Mouse (Mus musculus) adrenal gland, postnatal 36 days (tissue): ENCODE measurements at regions not wholly inside any gene's neighbourhood (a gene's known extent, or its start where the extent isn't known, plus 50 kb on each side); places are given as distances from the start of the nearest gene placed in this dataset.
A peak's percentile ranks its signal among the peaks of the same experiment; 100 is the strongest.

Source experiments
- DNase-seq, 2 experiments: peaks; one replicate each; pipeline ENCODE4 v3.0.0; 2021; ENCODE audit warnings: mixed read lengths in 1 of 2

DNA sequence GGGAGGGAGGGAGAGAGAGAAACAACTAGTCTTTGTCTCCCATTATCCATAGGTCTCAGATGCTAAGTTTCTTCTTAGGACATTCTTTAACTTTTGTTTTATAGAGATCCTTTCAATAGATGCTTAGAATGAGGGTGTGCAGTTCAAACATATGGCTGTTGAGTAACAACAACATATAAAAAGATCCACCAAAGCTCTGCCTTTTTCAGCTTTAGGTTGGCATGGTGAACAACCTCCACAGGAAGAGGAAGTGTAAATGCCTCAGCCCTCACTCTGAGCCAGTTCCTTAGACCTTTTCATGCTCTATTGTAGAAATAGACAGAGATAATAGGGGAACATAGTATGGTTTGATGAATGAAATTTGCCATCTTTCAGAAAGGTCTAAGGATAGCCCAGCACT lies 326.0 kb downstream of the Fam84a start:
- DNase-seq: no peak

DNA sequence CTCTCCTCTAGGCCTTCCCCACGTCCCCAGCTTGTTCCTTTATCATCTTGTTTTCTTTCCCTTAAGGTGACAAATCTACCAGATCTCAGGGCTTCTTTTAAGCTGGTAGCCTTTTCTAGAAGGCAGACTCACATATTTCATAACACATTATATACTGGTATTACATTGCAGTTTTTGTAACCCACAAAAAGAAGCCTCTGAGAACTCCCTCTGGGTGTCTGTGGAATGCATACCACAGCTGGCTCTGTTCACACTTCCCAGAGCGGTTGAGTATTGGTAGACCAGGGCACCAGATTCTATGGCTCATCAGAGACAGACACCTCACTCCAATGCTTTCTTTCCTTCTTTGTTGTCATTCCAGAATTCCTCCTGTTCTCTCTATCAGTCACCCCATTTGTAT lies 336.4 kb downstream of the Fam84a start:
- DNase-seq: no peak

DNA sequence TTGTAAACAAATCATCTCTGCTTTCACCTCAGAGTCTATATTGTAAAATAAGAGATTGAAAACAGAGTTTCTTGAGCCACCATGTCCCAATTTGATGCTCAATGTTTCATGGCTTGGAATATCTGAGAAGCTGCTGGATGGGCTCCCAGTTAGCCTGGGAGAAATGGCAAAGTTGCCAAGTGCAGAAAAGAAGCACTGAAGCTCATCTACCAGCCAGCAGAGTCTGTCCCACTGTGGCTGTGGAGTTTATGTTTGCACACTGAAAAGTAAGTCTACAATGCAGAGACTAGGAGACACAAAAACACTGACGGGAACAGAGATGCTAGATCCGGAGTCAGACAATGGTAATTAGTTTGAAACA lies 341.7 kb downstream of the Fam84a start:
- DNase-seq: no peak

DNA sequence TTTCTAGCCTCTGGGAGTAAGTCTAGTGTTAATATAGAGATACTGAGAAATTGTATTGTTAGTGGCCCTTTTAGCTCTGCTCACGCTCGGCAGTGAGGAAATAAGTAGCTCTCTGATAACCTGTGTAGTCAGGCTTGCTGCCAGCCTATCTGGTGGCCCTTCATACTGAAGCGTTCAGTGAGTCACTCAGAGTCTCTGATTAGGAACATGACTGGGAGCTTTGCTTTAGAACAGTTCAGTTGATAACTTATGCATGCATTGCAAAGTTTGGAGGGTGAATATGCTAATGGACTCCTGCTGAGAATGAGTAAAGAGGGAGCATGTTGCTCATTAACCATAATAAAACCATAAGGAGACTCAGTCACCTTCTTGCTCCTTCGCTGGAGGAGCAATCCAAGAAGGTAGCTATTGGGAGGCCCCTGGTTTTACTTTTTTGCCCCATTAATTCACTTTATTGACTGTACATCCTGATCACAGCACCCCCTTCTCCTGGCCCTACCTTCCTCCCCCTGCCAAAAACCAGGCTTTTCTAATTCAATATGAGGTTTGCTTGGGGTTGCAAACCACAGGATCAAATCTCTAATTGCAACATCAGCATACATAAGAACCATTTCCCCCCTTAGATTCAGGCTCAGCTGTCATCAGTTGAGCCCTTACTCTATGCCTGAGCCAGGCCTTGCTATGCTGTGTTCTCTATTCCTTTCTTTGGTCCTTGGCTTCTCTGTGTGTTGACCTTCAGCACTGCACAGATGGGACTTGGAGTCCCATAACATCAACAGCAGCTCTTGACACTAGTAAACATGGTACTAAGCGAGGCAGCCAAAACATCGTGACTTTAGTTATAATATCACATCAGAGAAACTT lies 342.3 kb downstream of the Fam84a start:
- no peak for DNase-seq

DNA sequence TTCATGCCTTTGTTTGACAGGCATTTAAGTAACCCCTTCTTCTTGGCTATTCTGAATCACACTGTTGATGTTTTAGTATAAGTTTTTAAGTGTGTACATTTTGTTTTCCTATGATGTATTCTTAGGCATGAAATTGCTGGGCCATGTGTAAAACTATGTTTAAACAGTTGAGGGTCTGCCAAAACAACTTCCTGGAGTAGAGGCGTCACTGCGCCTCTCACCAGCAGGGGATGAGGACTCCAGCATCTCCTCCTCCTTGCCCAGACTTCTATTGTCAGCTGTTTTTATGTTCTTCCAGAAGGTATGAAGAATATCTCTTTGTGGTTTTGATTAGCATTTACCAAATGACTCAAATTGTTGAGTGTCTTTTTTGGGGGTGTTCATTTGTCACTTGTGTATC lies 372.1 kb downstream of the Fam84a start:
- no peak for DNase-seq

DNA sequence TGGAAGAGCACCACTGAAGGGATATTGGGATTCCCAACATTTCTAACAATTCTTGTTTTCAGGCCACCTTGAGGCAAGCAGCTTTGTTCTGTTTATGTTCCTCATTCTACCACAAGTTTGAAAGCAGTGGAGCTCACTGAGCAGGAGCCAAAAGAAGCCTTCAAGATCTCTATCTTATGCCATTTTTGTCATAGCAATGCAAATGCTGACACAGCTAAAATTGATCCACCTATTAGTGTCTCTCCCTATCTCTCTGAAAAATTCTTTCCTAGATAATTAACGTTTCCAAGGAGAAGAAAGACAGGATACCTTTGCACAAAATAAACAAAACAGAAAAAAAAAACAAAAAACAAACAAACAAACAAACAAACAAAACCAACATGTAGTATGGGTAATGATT lies 375.2 kb downstream of the Fam84a start:
- DNase-seq: no peak

DNA sequence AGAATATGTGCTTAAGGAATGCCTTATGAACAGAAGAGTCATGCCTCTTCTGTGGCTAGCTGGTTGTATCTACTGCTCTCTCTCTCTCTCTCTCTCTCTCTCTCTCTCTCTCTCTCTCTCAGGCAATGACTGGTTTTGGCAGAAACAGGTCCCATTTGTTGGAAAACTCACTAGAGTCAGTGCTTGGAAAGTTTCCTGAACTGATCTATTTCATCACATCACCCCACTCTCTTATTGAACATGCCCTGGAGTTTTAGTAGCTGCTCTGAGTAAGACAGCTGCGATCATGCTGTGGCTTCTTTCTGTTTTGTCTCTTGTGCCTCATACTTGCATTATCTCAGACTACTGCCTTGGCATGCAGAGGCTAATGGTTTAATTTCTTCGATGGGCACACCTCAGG lies 382.2 kb downstream of the Fam84a start:
- no peak for DNase-seq

DNA sequence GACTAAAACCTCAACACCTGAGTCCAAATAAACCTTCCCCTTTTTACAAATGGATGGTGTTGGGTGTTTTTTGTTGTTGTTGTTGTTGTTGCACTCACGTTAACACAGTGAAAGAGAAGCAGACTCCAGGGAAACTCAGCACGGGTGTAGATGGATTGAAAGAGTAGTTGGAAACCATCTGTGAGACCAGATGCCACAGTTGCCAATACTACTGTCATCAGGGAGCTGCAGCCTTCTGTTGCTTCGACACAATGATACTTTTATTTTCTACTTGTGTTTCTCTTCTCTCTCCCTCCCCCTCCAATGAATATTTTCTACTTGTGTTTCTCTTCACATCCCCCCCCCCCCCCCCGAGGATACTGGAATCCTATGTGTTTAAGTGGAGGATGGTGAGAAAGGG lies 382.7 kb downstream of the Fam84a start:
- DNase-seq: no peak

DNA sequence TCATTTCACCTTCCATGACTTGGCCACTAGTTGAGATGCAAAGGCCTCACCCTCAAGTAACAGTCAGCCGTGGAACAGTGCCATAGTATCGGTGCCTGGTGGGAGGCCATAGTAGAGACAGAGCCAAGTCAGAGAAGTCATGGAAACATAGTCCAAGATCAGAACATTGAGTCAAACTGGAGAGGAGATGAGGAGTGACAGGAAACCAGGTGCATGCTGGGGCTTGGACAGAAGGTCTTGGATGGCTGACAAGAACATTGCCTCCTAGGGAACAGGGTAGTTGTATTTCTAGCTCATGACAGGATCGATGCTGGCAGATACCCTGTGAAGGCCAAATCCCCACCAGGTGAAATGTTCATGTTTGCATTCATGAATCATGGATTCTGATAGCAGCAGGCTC lies 385.4 kb downstream of the Fam84a start:
- no peak for DNase-seq

DNA sequence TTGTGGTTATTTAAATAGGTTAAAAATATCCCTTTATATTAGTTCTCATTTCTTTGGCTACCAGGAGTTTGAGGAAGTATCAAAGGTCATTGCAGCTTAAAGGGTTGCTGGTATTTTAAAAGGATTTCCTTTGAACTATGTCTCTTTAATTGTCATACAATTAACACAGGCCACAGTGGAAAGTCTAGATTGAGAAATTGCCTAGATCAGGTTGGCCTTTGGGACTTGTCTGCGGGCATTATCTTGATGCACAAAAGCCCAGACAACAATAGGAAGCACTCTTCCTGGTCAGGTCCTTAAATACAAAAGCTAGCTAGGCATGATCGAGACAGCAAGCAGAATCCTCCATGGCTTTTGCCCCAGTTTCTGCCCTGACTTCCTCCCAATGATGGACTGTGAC lies 398.0 kb downstream of the Fam84a start:
- DNase-seq: no peak

DNA sequence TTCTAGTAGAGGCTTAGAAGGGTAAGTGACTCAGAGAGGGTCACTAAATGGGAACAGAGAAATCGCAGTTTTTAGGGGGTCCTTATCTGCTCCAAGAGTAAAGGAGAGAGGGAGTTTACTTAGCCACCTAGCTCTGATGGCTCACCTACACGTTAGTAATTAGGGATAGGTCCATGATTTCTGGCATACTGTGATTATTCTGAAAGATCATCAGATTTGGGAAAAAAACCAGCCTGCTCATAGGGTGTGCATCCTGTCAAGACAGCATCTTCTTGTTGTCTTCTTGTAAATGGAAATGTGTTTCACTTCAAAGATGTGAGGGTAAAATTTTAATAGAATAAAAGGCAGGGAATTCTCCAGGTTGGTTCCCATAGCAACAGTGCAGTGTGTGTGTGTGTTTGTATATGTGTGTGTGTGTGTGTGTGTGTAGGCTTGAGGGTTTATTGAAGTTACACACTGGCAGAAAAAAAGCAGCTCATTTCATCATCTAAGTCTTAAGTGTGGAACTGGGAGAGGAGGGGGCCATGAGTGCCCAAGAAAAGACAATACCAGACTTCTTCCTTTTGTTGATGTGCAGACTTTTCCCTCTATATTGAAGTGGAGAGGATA lies 407.4 kb downstream of the Fam84a start:
- no peak for DNase-seq

DNA sequence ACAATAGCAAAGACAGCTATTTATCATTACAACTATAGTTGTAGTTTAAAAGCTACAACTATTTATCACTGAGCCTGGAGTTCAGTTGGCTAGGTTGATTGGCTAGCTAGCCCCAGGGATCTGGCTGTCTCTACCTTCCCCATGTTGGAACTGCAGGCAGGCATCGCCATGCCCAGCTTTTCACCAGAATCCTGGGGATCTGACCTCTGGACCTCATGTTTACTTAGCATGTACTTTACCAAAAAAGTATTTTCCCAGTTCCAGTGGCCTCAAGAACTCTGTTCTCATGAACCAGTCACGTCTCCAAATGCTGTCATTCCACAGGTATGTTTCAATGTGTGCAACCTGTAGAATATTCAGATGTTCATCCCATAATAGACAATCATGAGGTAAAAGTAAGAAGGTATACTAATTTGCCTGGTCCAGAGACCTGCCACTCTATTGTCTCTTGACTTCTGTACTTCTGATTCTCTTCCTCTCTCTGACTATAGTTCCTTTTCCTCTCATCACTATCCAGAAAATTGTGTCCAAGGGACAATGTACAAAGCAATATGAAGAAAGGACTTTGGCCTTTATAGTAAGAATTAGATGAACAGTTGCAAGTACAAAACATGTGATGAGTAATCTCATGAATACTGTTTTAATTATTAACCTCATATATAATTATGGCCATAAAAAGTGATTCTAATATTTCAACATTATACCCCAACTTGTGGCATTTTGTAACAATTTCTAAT lies 421.8 kb downstream of the Fam84a start:
- no peak for DNase-seq

DNA sequence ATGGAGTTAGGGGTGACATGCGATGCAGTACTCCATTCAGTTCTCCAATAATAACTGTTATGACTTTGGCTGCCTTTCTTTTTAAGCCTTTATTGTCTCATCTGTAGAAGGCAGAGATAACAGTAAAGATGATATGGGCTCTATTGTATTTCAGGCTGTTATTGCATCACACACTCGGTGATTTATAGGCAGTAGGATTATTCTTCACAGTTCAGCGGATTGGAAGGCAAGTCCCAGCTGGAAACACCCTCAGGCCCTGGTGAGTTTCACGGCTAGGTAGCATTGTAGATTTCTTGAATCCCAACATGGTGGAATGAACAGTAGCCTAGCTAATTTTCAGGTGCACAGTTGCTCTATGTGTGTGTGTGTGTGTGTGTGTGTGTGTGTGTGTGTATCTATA lies 422.9 kb downstream of the Fam84a start:
- no peak for DNase-seq

DNA sequence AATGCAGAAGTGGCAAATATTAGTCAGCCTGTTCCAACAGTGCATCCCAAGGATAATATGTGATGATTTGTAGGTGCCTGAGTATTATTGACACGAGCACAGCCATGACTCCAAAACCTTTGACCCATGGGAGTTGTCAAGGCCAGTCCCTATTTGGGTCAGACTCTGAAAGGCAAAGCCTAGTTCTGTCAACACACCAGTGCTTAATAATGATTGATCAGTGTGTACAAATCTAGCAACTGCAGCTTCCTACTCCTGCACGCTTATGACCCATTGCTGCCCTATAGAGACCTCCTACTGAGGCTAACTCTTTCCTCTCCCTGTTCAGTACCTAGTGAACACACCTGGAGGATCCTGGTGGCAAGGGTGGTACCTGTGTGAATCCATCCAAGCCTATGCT lies 427.3 kb downstream of the Fam84a start:
- peak in 1 of 2 experiments; percentile 2 for DNase-seq

DNA sequence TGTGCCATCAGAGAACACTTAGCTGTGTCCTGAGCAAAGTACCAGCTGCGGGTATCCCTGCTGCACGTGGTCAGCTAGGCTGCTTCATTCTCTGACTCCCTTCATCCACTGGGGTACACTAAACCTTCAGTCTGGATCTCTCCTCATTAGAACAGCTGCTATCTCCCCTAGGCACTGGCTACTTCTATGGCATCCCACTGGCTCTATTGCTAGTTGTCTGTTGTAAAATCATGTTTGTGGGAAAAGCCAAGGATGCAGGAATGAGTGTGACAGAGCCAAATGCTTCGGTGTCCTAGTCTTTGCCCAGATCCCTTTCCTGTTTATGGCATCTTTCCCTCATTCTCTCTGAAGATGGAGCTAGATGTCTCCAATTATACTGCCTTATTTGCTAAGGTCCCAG lies 440.9 kb downstream of the Nbas start:
- no peak for DNase-seq

DNA sequence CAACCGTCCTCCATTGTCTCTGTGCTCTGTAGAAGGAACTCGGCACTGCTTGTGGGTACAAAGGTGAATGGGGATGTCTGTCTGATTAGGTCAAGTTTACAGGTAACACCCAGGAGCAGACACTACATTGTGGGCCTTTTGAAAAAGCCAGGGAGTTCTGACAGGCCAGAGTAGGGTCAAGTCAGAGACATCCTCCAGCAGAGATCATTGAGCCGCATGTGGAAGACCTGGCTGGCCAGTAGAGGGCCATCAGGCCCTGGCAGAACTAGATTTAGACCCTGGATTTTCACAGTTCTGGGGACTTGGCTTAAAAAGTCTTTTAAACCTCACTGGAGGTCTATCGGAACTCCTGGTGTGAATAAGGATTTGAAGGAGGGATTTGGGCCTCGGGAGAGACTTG lies 438.8 kb downstream of the Nbas start:
- DNase-seq: peak in 1 of 2 experiments; percentile 1

DNA sequence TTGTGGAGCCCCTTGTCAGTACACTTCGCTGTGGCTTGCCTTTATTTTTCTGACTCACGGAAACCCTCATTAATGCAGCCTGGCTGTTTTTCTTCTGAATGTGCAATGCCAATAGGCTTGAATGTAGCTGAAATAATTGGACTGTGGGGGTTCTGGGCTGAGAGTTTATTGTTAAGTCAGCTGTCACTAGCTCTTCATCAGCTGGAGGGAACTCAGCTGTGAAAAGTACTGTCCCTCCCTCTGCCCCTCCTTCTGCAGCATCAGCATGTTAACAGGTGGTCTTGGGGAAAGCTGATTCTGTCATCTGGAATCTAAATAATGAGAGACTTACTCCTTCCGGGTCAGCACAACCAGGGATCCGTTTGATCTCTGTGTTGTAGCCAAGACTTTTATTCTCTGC lies 437.6 kb downstream of the Nbas start:
- DNase-seq: no peak

DNA sequence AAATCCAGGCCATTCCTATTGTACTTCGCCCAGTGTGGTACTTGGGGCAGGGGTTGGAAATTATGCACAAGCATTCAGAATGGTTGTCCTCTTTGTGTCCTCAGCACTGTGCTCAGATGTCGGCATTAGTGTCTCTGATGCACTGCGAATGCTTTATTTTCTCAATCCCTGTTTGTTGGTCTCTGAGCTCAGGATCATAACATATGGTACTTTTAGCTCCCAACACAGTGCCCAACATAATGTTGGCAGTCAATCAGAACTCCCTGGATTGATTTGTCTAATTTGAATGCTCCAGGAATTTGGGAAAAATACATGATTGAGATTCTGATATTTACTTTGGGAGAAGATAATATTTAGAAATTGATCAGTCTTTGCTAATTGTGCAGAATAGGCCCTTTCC lies 434.7 kb downstream of the Nbas start:
- no peak for DNase-seq

DNA sequence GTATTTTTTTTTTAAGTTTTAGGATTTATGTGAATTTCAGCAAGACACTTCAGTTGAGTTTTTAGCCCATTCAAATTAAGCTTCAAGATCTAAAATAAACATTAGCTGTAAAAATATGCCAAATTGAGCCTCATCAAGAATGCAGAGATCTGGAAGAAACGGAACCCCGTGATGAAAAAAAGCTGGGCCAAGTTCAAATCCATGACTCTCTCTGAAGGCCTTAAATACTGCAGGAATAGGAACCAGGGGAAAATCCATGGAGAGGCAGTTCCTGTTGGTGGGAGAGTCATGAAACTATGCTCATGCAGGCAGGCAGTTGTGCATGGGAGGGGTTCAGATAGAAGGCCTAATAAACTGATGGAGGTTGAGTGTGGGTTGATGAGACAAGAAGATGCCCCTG lies 430.9 kb downstream of the Nbas start:
- no peak for DNase-seq

DNA sequence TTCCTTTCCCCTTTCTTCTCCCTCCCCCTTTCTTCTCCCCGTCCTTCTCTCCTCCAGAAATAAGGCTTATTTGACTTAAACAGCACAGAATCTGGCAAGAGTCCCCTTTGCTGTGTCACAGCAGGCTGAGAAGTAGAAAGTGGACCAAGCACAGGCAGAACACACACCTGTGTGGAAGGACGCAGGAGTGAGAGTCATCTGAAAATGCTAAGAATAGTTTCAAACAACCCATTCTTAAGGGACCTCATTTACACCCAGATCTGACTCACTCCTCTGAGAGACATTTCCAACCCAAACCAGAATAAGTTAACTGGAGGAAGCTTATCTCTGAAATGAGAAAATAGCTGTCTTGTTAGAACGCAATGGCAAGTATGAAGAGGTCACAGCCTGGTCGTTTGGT lies 429.9 kb downstream of the Nbas start:
- DNase-seq: no peak

DNA sequence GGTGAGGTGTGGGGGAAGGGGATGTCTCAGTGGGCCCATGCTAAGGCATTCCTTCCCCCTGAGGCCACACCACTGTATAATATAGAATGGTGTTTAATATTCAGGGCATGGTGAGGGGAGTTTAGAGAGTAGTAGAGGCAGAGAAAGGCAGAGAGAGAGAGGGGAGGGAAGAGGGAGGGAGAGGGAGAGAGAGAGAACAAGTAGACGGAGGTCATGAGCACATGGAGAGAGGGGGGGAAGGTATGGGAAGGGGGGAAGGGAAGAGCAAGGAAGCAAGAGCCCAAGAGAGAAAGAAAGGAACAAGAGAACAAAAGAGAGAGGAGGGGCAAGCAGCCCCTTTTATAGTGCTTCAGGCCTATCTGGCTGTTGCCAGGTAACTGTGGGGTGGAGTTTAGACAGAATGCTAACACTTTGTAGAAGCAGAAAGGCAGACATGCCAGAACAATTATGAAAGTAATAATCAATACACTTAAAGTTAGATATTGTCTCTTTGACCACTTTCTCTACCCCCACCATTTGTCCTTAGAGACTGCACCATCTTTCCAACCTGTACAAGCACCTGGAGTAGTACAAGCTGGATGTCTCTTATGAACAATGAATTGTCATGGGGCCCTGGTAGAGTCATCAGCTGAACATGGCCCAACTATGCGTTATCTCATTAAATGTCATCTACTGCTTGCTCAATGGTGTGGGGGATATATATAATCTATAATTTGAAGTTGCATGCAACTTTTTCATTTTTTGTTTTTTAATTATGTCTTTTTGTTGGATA lies 422.6 kb downstream of the Nbas start:
- no peak for DNase-seq

DNA sequence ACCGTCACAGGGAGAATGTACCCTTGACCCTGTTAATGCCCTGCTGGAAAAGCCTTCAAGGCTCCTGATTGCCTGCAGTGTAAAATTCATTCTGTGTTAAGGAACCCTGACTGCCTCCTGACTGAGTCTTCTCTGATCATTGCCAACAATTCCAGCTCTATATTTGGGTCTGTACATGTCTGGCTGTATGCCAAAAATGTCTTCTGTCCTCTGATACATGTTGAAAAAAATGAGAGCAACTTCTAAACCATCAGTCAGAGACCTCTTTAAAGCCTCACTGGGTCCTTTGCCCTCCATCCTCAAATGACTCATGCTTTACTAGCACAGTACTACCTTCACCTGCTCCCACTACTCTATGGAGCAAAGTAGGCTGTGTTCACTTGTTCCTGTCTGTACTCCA lies 408.3 kb downstream of the Nbas start:
- DNase-seq: peak in 1 of 2 experiments; percentile 2

DNA sequence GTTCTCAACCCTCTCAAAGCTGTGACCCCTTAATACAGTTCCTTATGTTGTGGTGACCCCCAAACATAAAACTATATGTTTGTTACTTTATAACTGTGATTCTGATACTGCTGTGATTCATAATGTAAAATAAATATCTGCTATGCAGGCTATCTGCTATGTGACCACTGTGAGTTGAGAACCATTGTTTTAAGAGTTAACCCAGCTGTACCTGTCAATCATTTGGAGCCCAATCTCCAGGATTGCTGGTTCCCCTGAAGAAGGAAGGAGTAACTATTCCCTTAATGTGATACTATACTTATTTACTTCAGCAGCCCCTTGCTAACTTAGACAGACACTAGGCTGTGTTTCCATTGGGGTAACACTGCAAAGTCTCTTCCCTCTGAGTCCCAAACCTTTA lies 400.5 kb downstream of the Nbas start:
- DNase-seq: no peak
